In the genomic region with DNA sequence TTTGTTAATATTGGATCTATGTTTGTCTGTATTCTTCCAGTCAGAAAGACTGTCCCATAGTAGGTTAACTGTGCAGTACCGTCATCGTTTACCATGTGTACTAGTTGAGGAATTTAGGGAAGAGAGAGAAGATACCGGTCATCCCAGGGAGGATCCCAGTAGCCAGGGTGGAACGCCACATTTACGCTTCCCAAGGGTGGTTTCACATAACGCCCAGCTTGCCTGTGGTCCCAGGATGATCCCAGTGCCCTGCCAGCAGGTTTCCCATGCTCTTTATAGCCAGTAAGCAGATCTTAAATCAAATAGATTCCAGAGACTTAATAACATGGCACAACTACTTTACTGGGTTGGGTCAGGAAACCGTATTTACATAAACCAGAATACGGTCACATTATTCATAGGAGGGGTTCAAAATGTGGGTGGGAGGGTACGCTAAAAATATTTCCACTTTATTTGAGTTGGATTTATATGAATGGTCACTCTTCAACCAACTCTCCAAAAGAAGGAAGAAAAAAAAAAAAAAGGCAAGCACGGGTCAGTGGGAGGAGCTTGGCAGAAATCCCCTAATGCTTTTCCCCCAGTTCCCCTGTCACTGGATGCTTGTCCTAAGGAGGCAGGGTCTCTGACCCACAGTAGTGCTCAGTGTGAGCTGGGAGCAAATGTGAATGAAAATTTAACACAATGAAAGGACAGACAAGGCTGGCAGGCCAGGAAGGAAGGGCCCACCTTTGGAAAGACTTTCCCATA, we compare ENCODE assay signal across 9 mouse cellular contexts. TPM values are rescaled to one million over a fixed set of nuclear protein-coding genes. Genes with fewer than 3 reads are reported as not detected.
A peak's percentile ranks its signal among the peaks of the same experiment; 100 is the strongest.
DNase-seq lines count a peak whose midpoint lies in the region; ATAC-seq and TF ChIP-seq lines count a peak whose summit lies in the region.
"Had no signal": no experiment of that assay in that cellular context is flagged by ENCODE, and none has a peak within 500 bp of the region (broad histone marks: within the 10 kb centered on the region; RNA-seq: fewer than 3 reads in every experiment).

No protein-coding gene starts in this region.

- H3K27ac ChIP-seq in heart, adult 2 months, result peak overlapping the region; percentile 96
- peak overlapping the region; percentile 67 to 69 for H3K27ac ChIP-seq in heart, embryonic 14.5 days (replicated peaks in 1 of 2; ENCODE audit: control insufficient read depth in 1 of 2, insufficient read depth in 1 of 2, low read depth in 2 of 2, low read length in 2 of 2)
- H3K27ac ChIP-seq in limb, embryonic 13.5 days, result no peak overlapping the region

- H3K36me3 ChIP-seq in heart, adult 2 months (ENCODE audit: control insufficient read depth, insufficient read depth, low read length), result peaks cover 39% of the 10 kb centered on the region
- peaks cover 9% of the 10 kb centered on the region for H3K36me3 ChIP-seq in heart, embryonic 14.5 days (ENCODE audit: control insufficient read depth, insufficient read depth, low read length)
- no peaks in the 10 kb centered on the region for H3K36me3 ChIP-seq in limb, embryonic 13.5 days

- H3K27me3 ChIP-seq in heart, adult 2 months (ENCODE audit: control insufficient read depth, insufficient read depth, low read length), result no peaks in the 10 kb centered on the region
- no peaks in the 10 kb centered on the region for H3K27me3 ChIP-seq in heart, embryonic 14.5 days (ENCODE audit: control insufficient read depth, insufficient read depth, low read length)
- H3K27me3 ChIP-seq in limb, embryonic 13.5 days, result no peaks in the 10 kb centered on the region

- 17% methylated on average over 10 of the region's 10 CpGs for WGBS in heart, adult 2 months
- 31% methylated on average over 10 of the region's 10 CpGs for whole genome bisulfite sequencing in heart, embryonic 14.5 days
- 55% methylated on average over 10 of the region's 10 CpGs for WGBS in limb, embryonic 13.5 days

- H3K4me3 ChIP-seq in heart, adult 2 months, result peak overlapping the region; percentile 72
- H3K4me3 ChIP-seq in heart, embryonic 14.5 days (ENCODE audit: control insufficient read depth in 1 of 2, insufficient read depth in 1 of 2, low read depth in 1 of 2, low read length in 2 of 2), result peak overlapping the region; percentile 56 to 65
- peak overlapping the region; percentile 55 for H3K4me3 ChIP-seq in limb, embryonic 13.5 days

- intact Hi-C loops in heart, adult 2 months (cut with DNase I), result loop anchor here (5.0 kb wide), 2 partner anchors 39 to 54 kb away; no protein-coding TSS in a partner anchor
- intact Hi-C loops in heart, postnatal 25 days (cut with DNase I), result loop anchor here (5.0 kb wide), 3 partner anchors 34 to 86 kb away; no protein-coding TSS in a partner anchor

- H3K9ac ChIP-seq in heart, adult 2 months (ENCODE audit: low read depth, low read length), result peak overlapping the region; percentile 49
- H3K9ac ChIP-seq in heart, embryonic 14.5 days (ENCODE audit: low read length), result peak overlapping the region; percentile 74
- H3K9ac ChIP-seq in limb, embryonic 13.5 days, result 0 out of 2 replicates have a peak overlapping the region, but pooled peaks have one; percentile 27

- TF ChIP-seq POLR2A in heart, adult 2 months (IDR thresholded peaks at IDR 0.05; ENCODE audit: insufficient read depth, low read depth, low read length), result no peak

- no peak for TF ChIP-seq EP300 in heart, adult 2 months (IDR thresholded peaks at IDR 0.05; ENCODE audit: insufficient read depth, low read depth, low read length)

- H3K79me2 ChIP-seq in heart, adult 2 months (replicated peaks; ENCODE audit: control insufficient read depth, insufficient read depth, low read length), result peaks cover 10% of the 10 kb centered on the region

- no peak for ATAC-seq in heart, embryonic 14.5 days (ENCODE audit: insufficient number of reproducible peaks, insufficient read depth, low FRiP score, low read depth)
- no peak for ATAC-seq in limb, embryonic 13.5 days (ENCODE audit: low FRiP score, low read depth)
- ATAC-seq: CD4-positive, CD25-positive, alpha-beta regulatory T cell, adult 4 months had no signal

- H3K4me2 ChIP-seq in heart, embryonic 14.5 days (ENCODE audit: low read length), result peak overlapping the region; percentile 78
- peak overlapping the region; percentile 80 for H3K4me2 ChIP-seq in limb, embryonic 13.5 days (replicated peaks)

- peaks cover 20% of the 10 kb centered on the region for H3K4me1 ChIP-seq in heart, adult 2 months (ENCODE audit: control insufficient read depth, insufficient read depth, low read length)
- H3K4me1 ChIP-seq in heart, embryonic 14.5 days (ENCODE audit: control insufficient read depth in 2 of 2, insufficient read depth in 2 of 2, low read length in 2 of 2), result peaks cover 13 to 53% of the 10 kb centered on the region in 2 experiments
- H3K4me1 ChIP-seq in limb, embryonic 13.5 days, result peaks cover 51% of the 10 kb centered on the region

- no peaks in the 10 kb centered on the region for H3K9me3 ChIP-seq in heart, embryonic 14.5 days (ENCODE audit: control insufficient read depth, low read length)
- H3K9me3 ChIP-seq in limb, embryonic 13.5 days, result no peaks in the 10 kb centered on the region

- DNase-seq in heart, adult 2 months, result peak in 1 of 2 experiments; percentile 51
- no peak for DNase-seq in heart, postnatal 25 days (ENCODE audit: low spot score)
- DNase-seq in ZHBTc4 (ENCODE audit: low read depth, low spot score), result peak; percentile 35
- DNase-seq in right cerebral cortex, postnatal 25 days, result no peak
- no peak for DNase-seq in thymus, postnatal 10 days (ENCODE audit: low spot score in 2 of 2)
- no peak for DNase-seq in right cerebral cortex, postnatal 14 days

- TF ChIP-seq CTCF in heart, adult 2 months (IDR thresholded peaks at IDR 0.05), result no peak

RNA-seq across cellular contexts. Expression of a gene that starts 3.2 kb away (rescaled TPM):
- total RNA-seq in heart, adult 2 months (2021), result 10 to 100 TPM; 51.8 to 55.4 TPM
- 40.7 and 52.7 TPM in 2 replicates for polyA plus RNA-seq in heart, adult 2 months (2012; rRNA removed)
- 10 to 100 TPM; 72.6 to 81.7 TPM for total RNA-seq in heart, postnatal 25 days (2021)
- polyA plus RNA-seq in heart, embryonic 14.5 days (2014; fragmentation: Nextera tagmentation; extraction: Ambion mirVana), result 142 and 146 TPM in 2 replicates
- polyA plus RNA-seq in limb, embryonic 13.5 days (2015; fragmentation: Nextera tagmentation; extraction: Ambion mirVana), result 55.3 and 62.0 TPM in 2 replicates
